Mouse (Mus musculus): ENCODE data around the gene Cd63. TPM values are rescaled to one million over a fixed set of nuclear protein-coding genes. Genes with fewer than 3 reads are reported as not detected.

The Cd63 gene
- total and polyA plus RNA-seq, 3 experiments = 0.04 to 1.7 (median 0.22) TPM

- TF ChIP-seq TAL1 (conservative IDR thresholded peaks at IDR 0.05; ENCODE audit: low read depth, low read length) (no peak), CTCF (IDR thresholded peaks at IDR 0.05; ENCODE audit: low read depth, low read length) (no peak), POLR2AphosphoS5 (IDR thresholded peaks at IDR 0.05; ENCODE audit: insufficient replicate concordance, low read depth, low read length) (no peak), GATA1 (IDR thresholded peaks at IDR 0.05; ENCODE audit: borderline replicate concordance, low read length) (no peak), GATA2 (IDR thresholded peaks at IDR 0.05; ENCODE audit: borderline replicate concordance, low read depth, low read length) (no peak)
- Histone ChIP-seq H3K36me3 (replicated peaks) (no peaks in the 10 kb centered on the region), H3K9me3 (replicated peaks) (no peaks in the 10 kb centered on the region), H3K27me3 (ENCODE audit: insufficient read depth, low read length) (peaks cover 24% of the 10 kb centered on the region), H3K4me1 (ENCODE audit: insufficient read depth, low read depth, low read length) (no peaks in the 10 kb centered on the region; the same call in 1 of the 2 replicates), H3K4me3 (ENCODE audit: low read depth, low read length) (no peak overlapping the region)
- DNase-seq (ENCODE audit: low spot score) = no peak
- ATAC-seq (ENCODE audit: extremely low read depth, insufficient number of reproducible peaks, low FRiP score, poor library complexity, severe bottlenecking) = no peak
These were observed 39.8 kb downstream of the Cd63 start for GRCm38 (mm10) chr10:128940475-128941061.

GRCm38 (mm10) chr10:128945675-128946074, 44.9 kb downstream of the Cd63 start:
- Histone ChIP-seq H3K27me3 (ENCODE audit: insufficient read depth, low read length) (peaks cover 10% of the 10 kb centered on the region), H3K9me3 (replicated peaks) (no peaks in the 10 kb centered on the region), H3K4me1 (ENCODE audit: insufficient read depth, low read depth, low read length) (no peaks in the 10 kb centered on the region), H3K36me3 (replicated peaks) (no peaks in the 10 kb centered on the region), H3K4me3 (ENCODE audit: low read depth, low read length) (no peak overlapping the region)
- ATAC-seq (ENCODE audit: extremely low read depth, insufficient number of reproducible peaks, low FRiP score, poor library complexity, severe bottlenecking) = no peak
- no peak for DNase-seq (ENCODE audit: low spot score)
- TF ChIP-seq GATA1 (IDR thresholded peaks at IDR 0.05; ENCODE audit: borderline replicate concordance, low read length) (no peak), TAL1 (conservative IDR thresholded peaks at IDR 0.05; ENCODE audit: low read depth, low read length) (no peak), CTCF (IDR thresholded peaks at IDR 0.05; ENCODE audit: low read depth, low read length) (peak; percentile 75), GATA2 (IDR thresholded peaks at IDR 0.05; ENCODE audit: borderline replicate concordance, low read depth, low read length) (no peak), POLR2AphosphoS5 (IDR thresholded peaks at IDR 0.05; ENCODE audit: insufficient replicate concordance, low read depth, low read length) (no peak)

GRCm38 (mm10) chr10:128947496-128947895, 46.7 kb downstream of the Cd63 start:
- H3K4me1 ChIP-seq (ENCODE audit: insufficient read depth, low read depth, low read length) = no peaks in the 10 kb centered on the region
- no peak overlapping the region for H3K4me3 ChIP-seq (ENCODE audit: low read depth, low read length)
- no peaks in the 10 kb centered on the region for H3K9me3 ChIP-seq (replicated peaks)
- no peak for ATAC-seq (ENCODE audit: extremely low read depth, insufficient number of reproducible peaks, low FRiP score, poor library complexity, severe bottlenecking)
- no peak for DNase-seq (ENCODE audit: low spot score)
- no peaks in the 10 kb centered on the region for H3K36me3 ChIP-seq (replicated peaks)
- H3K27me3 ChIP-seq (ENCODE audit: insufficient read depth, low read length) = peaks cover 3% of the 10 kb centered on the region
- TF ChIP-seq GATA1 (IDR thresholded peaks at IDR 0.05; ENCODE audit: borderline replicate concordance, low read length) (no peak), TAL1 (conservative IDR thresholded peaks at IDR 0.05; ENCODE audit: low read depth, low read length) (no peak)

GRCm38 (mm10) chr10:128950208-128950887, 49.6 kb downstream of the Cd63 start:
- ATAC-seq (ENCODE audit: extremely low read depth, insufficient number of reproducible peaks, low FRiP score, poor library complexity, severe bottlenecking) = no peak

GRCm38 (mm10) chr10:128958340-128958739, 57.6 kb downstream of the Cd63 start:
- DNase-seq (ENCODE audit: low spot score) (no peak), ATAC-seq (ENCODE audit: extremely low read depth, insufficient number of reproducible peaks, low FRiP score, poor library complexity, severe bottlenecking) (no peak)
- Histone ChIP-seq H3K4me3 (ENCODE audit: low read depth, low read length) (no peak overlapping the region), H3K27me3 (ENCODE audit: insufficient read depth, low read length) (peaks cover 25% of the 10 kb centered on the region), H3K36me3 (replicated peaks) (no peaks in the 10 kb centered on the region), H3K4me1 (ENCODE audit: insufficient read depth, low read depth, low read length) (no peaks in the 10 kb centered on the region), H3K9me3 (replicated peaks) (no peaks in the 10 kb centered on the region)
- TF ChIP-seq POLR2AphosphoS5 (IDR thresholded peaks at IDR 0.05; ENCODE audit: insufficient replicate concordance, low read depth, low read length) = no peak
- TF ChIP-seq TAL1 (conservative IDR thresholded peaks at IDR 0.05; ENCODE audit: low read depth, low read length) = no peak
- TF ChIP-seq GATA2 (IDR thresholded peaks at IDR 0.05; ENCODE audit: borderline replicate concordance, low read depth, low read length) = no peak
- no peak for TF ChIP-seq CTCF (IDR thresholded peaks at IDR 0.05; ENCODE audit: low read depth, low read length)
- TF ChIP-seq GATA1 (IDR thresholded peaks at IDR 0.05; ENCODE audit: borderline replicate concordance, low read length) = no peak

More at GRCm38 (mm10) chr10:128950208-128950887, 49.6 kb downstream of the Cd63 start:
- Histone ChIP-seq H3K9me3 (replicated peaks) (no peaks in the 10 kb centered on the region), H3K4me3 (ENCODE audit: low read depth, low read length) (no peak overlapping the region), H3K36me3 (replicated peaks) (no peaks in the 10 kb centered on the region), H3K4me1 (ENCODE audit: insufficient read depth, low read depth, low read length) (no peaks in the 10 kb centered on the region), H3K27me3 (ENCODE audit: insufficient read depth, low read length) (peaks cover 11% of the 10 kb centered on the region)
- DNase-seq (ENCODE audit: low spot score) = no peak
- TF ChIP-seq POLR2AphosphoS5 (IDR thresholded peaks at IDR 0.05; ENCODE audit: insufficient replicate concordance, low read depth, low read length) (no peak), GATA1 (IDR thresholded peaks at IDR 0.05; ENCODE audit: borderline replicate concordance, low read length) (no peak), CTCF (IDR thresholded peaks at IDR 0.05; ENCODE audit: low read depth, low read length) (no peak), TAL1 (conservative IDR thresholded peaks at IDR 0.05; ENCODE audit: low read depth, low read length) (no peak), GATA2 (IDR thresholded peaks at IDR 0.05; ENCODE audit: borderline replicate concordance, low read depth, low read length) (no peak)

- Histone ChIP-seq H3K27me3 (ENCODE audit: insufficient read depth, low read length) (peaks cover 19% of the 10 kb centered on the region), H3K36me3 (replicated peaks) (no peaks in the 10 kb centered on the region), H3K4me1 (ENCODE audit: insufficient read depth, low read depth, low read length) (no peaks in the 10 kb centered on the region), H3K4me3 (ENCODE audit: low read depth, low read length) (no peak overlapping the region), H3K9me3 (replicated peaks) (no peaks in the 10 kb centered on the region)
- DNase-seq (ENCODE audit: low spot score) (no peak), ATAC-seq (ENCODE audit: extremely low read depth, insufficient number of reproducible peaks, low FRiP score, poor library complexity, severe bottlenecking) (no peak)
- no peak for TF ChIP-seq GATA1 (IDR thresholded peaks at IDR 0.05; ENCODE audit: borderline replicate concordance, low read length)
- no peak for TF ChIP-seq GATA2 (IDR thresholded peaks at IDR 0.05; ENCODE audit: borderline replicate concordance, low read depth, low read length)
- TF ChIP-seq POLR2AphosphoS5 (IDR thresholded peaks at IDR 0.05; ENCODE audit: insufficient replicate concordance, low read depth, low read length) = no peak
- TF ChIP-seq CTCF (IDR thresholded peaks at IDR 0.05; ENCODE audit: low read depth, low read length) = no peak
- TF ChIP-seq TAL1 (conservative IDR thresholded peaks at IDR 0.05; ENCODE audit: low read depth, low read length) = no peak
These were observed 59.4 kb downstream of the Cd63 start for GRCm38 (mm10) chr10:128960142-128960541.
